10 mouse cellular contexts compared by ENCODE assay signal in the genomic region with DNA sequence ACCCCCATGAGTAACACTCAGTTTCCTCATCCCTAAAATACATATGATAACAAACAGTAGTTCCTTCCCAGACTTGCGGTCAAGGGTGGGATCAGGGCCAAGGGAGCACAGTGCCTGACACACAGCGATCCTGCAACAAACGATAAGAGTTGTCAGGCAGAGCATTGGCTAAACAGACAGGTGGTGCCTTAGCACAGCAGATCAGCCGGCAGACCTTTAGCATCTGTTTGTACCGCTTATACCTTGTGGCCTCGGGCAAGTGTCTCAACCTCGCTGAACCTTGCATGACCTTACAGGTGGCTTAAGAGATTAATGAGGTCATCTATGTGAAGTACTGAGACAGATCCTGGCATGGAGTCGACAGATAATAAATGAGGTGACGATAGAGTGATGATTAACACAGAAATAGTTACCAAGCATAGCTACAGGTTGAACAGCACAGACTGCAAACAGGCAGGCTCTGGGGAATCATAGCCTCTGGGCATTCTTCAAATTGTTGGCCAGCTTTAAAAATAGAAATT. TPM values are rescaled to one million over a fixed set of nuclear protein-coding genes. Genes with fewer than 3 reads are reported as not detected.
DNase-seq lines count a peak whose midpoint lies in the region; ATAC-seq lines count a peak whose summit lies in the region.
"Had no signal": no experiment of that assay in that cellular context is flagged by ENCODE, and none has a peak within 500 bp of the region (broad histone marks: within the 10 kb centered on the region; RNA-seq: fewer than 3 reads in every experiment).

No protein-coding gene starts in this region.

- peak overlapping the region; percentile 92 for H3K27ac ChIP-seq in liver, embryonic 15.5 days (replicated peaks)
- H3K27ac ChIP-seq in hindbrain, embryonic 14.5 days, result no peak overlapping the region
- H3K27ac ChIP-seq in forebrain, embryonic 13.5 days, result no peak overlapping the region

- peaks cover 12% of the 10 kb centered on the region; the same call in 1 of the 2 replicates for H3K27me3 ChIP-seq in liver, embryonic 15.5 days
- no peaks in the 10 kb centered on the region for H3K27me3 ChIP-seq in hindbrain, embryonic 14.5 days (ENCODE audit: control insufficient read depth, insufficient read depth, low read length)
- H3K27me3 ChIP-seq in forebrain, embryonic 13.5 days, result no peaks in the 10 kb centered on the region

- no peaks in the 10 kb centered on the region for H3K36me3 ChIP-seq in liver, embryonic 15.5 days (replicated peaks)
- H3K36me3 ChIP-seq in hindbrain, embryonic 14.5 days (replicated peaks; ENCODE audit: control insufficient read depth, insufficient read depth), result no peaks in the 10 kb centered on the region
- H3K36me3 ChIP-seq in forebrain, embryonic 13.5 days (ENCODE audit: poor library complexity, severe bottlenecking), result no peaks in the 10 kb centered on the region

- peak; percentile 99 for ATAC-seq in liver, embryonic 15.5 days (ENCODE audit: insufficient read depth)
- no peak for ATAC-seq in hindbrain, embryonic 14.5 days (ENCODE audit: low FRiP score)
- ATAC-seq in forebrain, embryonic 13.5 days, result no peak

- peaks cover 65% of the 10 kb centered on the region for H3K4me1 ChIP-seq in liver, embryonic 15.5 days (replicated peaks)
- no peaks in the 10 kb centered on the region for H3K4me1 ChIP-seq in hindbrain, embryonic 14.5 days (replicated peaks; ENCODE audit: control insufficient read depth, insufficient read depth, low read length)
- no peaks in the 10 kb centered on the region for H3K4me1 ChIP-seq in forebrain, embryonic 13.5 days

- H3K9ac ChIP-seq in liver, embryonic 15.5 days, result peak overlapping the region; percentile 8
- H3K9ac ChIP-seq in hindbrain, embryonic 14.5 days, result no peak overlapping the region
- no peak overlapping the region for H3K9ac ChIP-seq in forebrain, embryonic 13.5 days

- H3K4me2 ChIP-seq in liver, embryonic 15.5 days, result peak overlapping the region; percentile 58
- H3K4me2 ChIP-seq in hindbrain, embryonic 14.5 days (replicated peaks), result no peak overlapping the region
- H3K4me2 ChIP-seq in forebrain, embryonic 13.5 days, result no peak overlapping the region

- intact Hi-C loops in left cerebral cortex, postnatal 36 days (cut with DNase I), result no loop called here

- H3K9me3 ChIP-seq in liver, embryonic 15.5 days (replicated peaks), result no peaks in the 10 kb centered on the region
- no peaks in the 10 kb centered on the region for H3K9me3 ChIP-seq in hindbrain, embryonic 14.5 days (ENCODE audit: control insufficient read depth, low read length)
- H3K9me3 ChIP-seq in forebrain, embryonic 13.5 days (replicated peaks), result 0 out of 2 replicates have a peak, but pooled peaks cover 3% of the 10 kb centered on the region

- H3K4me3 ChIP-seq in liver, embryonic 15.5 days (replicated peaks), result 0 out of 2 replicates have a peak overlapping the region, but pooled peaks have one; percentile 19
- H3K4me3 ChIP-seq in hindbrain, embryonic 14.5 days (replicated peaks; ENCODE audit: low read length), result no peak overlapping the region
- no peak overlapping the region for H3K4me3 ChIP-seq in forebrain, embryonic 13.5 days

- peak; percentile 57 for DNase-seq in spleen, adult 12 weeks (ENCODE audit: low spot score)
- DNase-seq in spleen, adult 18-20 months, result no peak
- DNase-seq in gonadal fat pad, adult 2 months (ENCODE audit: low read depth), result peak; percentile 81
- no peak for DNase-seq in hindbrain, embryonic 14.5 days (ENCODE audit: low spot score)
- no peak for DNase-seq in left cerebral cortex, postnatal 36 days (ENCODE audit: low spot score in 2 of 2)
- DNase-seq in thymus, postnatal 36 days, result no peak
- DNase-seq: cerebellum, postnatal 10 days; kidney, adult 18-20 months had no signal

- 10% methylated on average over 9 of the region's 9 CpGs for WGBS in liver, embryonic 15.5 days (ENCODE audit: insufficient replicate concordance)
- 70% methylated on average over 9 of the region's 9 CpGs for WGBS in hindbrain, embryonic 14.5 days
- WGBS in forebrain, embryonic 13.5 days, result 70% methylated on average over 9 of the region's 9 CpGs

RNA-seq across cellular contexts. Expression of a gene that starts 5.8 kb away (rescaled TPM):
- polyA plus RNA-seq in gonadal fat pad, adult 2 months (2012; rRNA removed), result 6.2 and 12.9 TPM in 2 replicates
- 8.0 and 8.6 TPM in 2 replicates for polyA plus RNA-seq in liver, embryonic 15.5 days (2015; fragmentation: Nextera tagmentation; extraction: Ambion mirVana)
- 8.1 and 9.2 TPM in 2 replicates for polyA plus RNA-seq in hindbrain, embryonic 14.5 days (2014; fragmentation: Nextera tagmentation; extraction: Ambion mirVana)
- 10 to 100 TPM; 12.7 to 13.4 TPM for total RNA-seq in left cerebral cortex, postnatal 36 days (2021)
- 17.5 and 18.7 TPM in 2 replicates for polyA plus RNA-seq in forebrain, embryonic 13.5 days (2015; fragmentation: Nextera tagmentation; extraction: Ambion mirVana)

RNA-seq across cellular contexts. Expression of a gene that starts 35.6 kb away (rescaled TPM):
- 4.5 and 6.7 TPM in 2 replicates for polyA plus RNA-seq in gonadal fat pad, adult 2 months (2012; rRNA removed)
- polyA plus RNA-seq in liver, embryonic 15.5 days (2015; fragmentation: Nextera tagmentation; extraction: Ambion mirVana), result 10.7 and 11.2 TPM in 2 replicates
- 8.5 and 10.7 TPM in 2 replicates for polyA plus RNA-seq in hindbrain, embryonic 14.5 days (2014; fragmentation: Nextera tagmentation; extraction: Ambion mirVana)
- 1 to 10 TPM; 8.8 to 9.6 TPM for total RNA-seq in left cerebral cortex, postnatal 36 days (2021)
- 26.1 and 28.1 TPM in 2 replicates for polyA plus RNA-seq in forebrain, embryonic 13.5 days (2015; fragmentation: Nextera tagmentation; extraction: Ambion mirVana)

Comparison
In these comparisons a context has a peak if more than half of its experiments do, and no peak if none do; other contexts are left out.
1. DNase-seq: peak in spleen, adult 12 weeks (single experiment) and gonadal fat pad, adult 2 months (single experiment); none in spleen, adult 18-20 months (0 of 2), hindbrain, embryonic 14.5 days (single experiment), left cerebral cortex, postnatal 36 days (0 of 2) and thymus, postnatal 36 days (0 of 2).